Mouse (Mus musculus) liver, embryonic 14.5 days (tissue): ENCODE data around the gene Exosc9.

ENCODE experiments used
- CTCF ChIP-seq: IDR thresholded peaks from 2 replicates; pipeline ENCODE4 v1.5.1; 2016; ENCODE audit warnings: antibody characterized with exemption, low read depth, control low read depth
- EP300 ChIP-seq: IDR thresholded peaks from 2 replicates; pipeline ENCODE4 v1.6.1; 2016; ENCODE audit warnings: antibody characterized with exemption, low read depth

- TF ChIP-seq CTCF (no peak), EP300 (no peak)
Observed at GRCm38 (mm10) chr3:36524466-36524865, 27.9 kb upstream of the Exosc9 start.
